Mouse (Mus musculus): ENCODE results near the gene Gm7792. TPM values are rescaled to one million over a fixed set of nuclear protein-coding genes. Genes with fewer than 3 reads are reported as not detected.
"Not testable (repeated sequence)": the region's sequence is repeated elsewhere in the genome, so short reads cannot be mapped to it uniquely, and the experiment has no call there.

Gm7792 gene
- polyA plus RNA-seq (2016; fragmentation: Nextera tagmentation; extraction: Ambion mirVana): not detected in 2 replicates

GRCm38 (mm10) chr5:93843476-93843875, at the start of gene Gm7792:
Gm7792 (plus strand) TSS chr5:93843776.
- H3K9ac ChIP-seq; H3K9me3 ChIP-seq; H3K4me2 ChIP-seq (replicated peaks); H3K4me1 ChIP-seq; H3K36me3 ChIP-seq; H3K27me3 ChIP-seq (replicated peaks); H3K4me3 ChIP-seq; ATAC-seq (ENCODE audit: low FRiP score, low read depth); H3K27ac ChIP-seq: not testable (repeated sequence)
- WGBS: 56% methylated on average over 1 of the region's 2 CpGs

Other genes with a start within 250 kb of the Gm7792 start
- gene C87414, start 172.2 kb upstream of the Gm7792 start, polyA plus RNA-seq (2016; fragmentation: Nextera tagmentation; extraction: Ambion mirVana): not detected in 2 replicates
- gene Gm16429, start 85.3 kb downstream of the Gm7792 start, polyA plus RNA-seq (2016; fragmentation: Nextera tagmentation; extraction: Ambion mirVana): not detected in 2 replicates
- gene BC061212, start 226.8 kb downstream of the Gm7792 start, polyA plus RNA-seq (2016; fragmentation: Nextera tagmentation; extraction: Ambion mirVana): not detected in 2 replicates
- not detected in 2 replicates for gene Gm6351, start 232.6 kb downstream of the Gm7792 start, polyA plus RNA-seq (2016; fragmentation: Nextera tagmentation; extraction: Ambion mirVana)